Mouse (Mus musculus): ENCODE measurements at regions not wholly inside any gene's neighbourhood (a gene's known extent, or its start where the extent isn't known, plus 50 kb on each side); places are given as distances from the start of the nearest gene placed in this dataset.
"Not testable (repeated sequence)": the region's sequence is repeated elsewhere in the genome, so short reads cannot be mapped to it uniquely, and the experiment has no call there.

- no peak for DNase-seq (ENCODE audit: low spot score)
These were observed 317.7 kb upstream of the Nwd2 start for GRCm38 (mm10) chr5:63331186-63331585.

GRCm38 (mm10) chr5:63351108-63351507 lies 297.8 kb upstream of the Nwd2 start:
- no peak for DNase-seq (ENCODE audit: low spot score)

- DNase-seq (ENCODE audit: low spot score), result no peak
These were observed 256.9 kb upstream of the Nwd2 start for GRCm38 (mm10) chr5:63391956-63392355.

GRCm38 (mm10) chr5:63397963-63398362 lies 250.9 kb upstream of the Nwd2 start:
- no peak for DNase-seq (ENCODE audit: low spot score)

GRCm38 (mm10) chr5:63430167-63430566 lies 218.7 kb upstream of the Nwd2 start:
- peak; percentile 20 for DNase-seq (ENCODE audit: low spot score)

- DNase-seq (ENCODE audit: low spot score), result peak; percentile 17
These were observed 204.5 kb upstream of the Nwd2 start for GRCm38 (mm10) chr5:63444407-63444806.

GRCm38 (mm10) chr5:63445171-63445570 lies 203.7 kb upstream of the Nwd2 start:
- DNase-seq (ENCODE audit: low spot score), result peak; percentile 32

- DNase-seq (ENCODE audit: low spot score), result no peak
These were observed 180.2 kb upstream of the Nwd2 start for GRCm38 (mm10) chr5:63468526-63469268.

- DNase-seq (ENCODE audit: low spot score), result no peak
These were observed 179.2 kb upstream of the Nwd2 start for GRCm38 (mm10) chr5:63469701-63470100.

GRCm38 (mm10) chr5:63473163-63473562 lies 175.7 kb upstream of the Nwd2 start:
- DNase-seq (ENCODE audit: low spot score), result peak; percentile 9

GRCm38 (mm10) chr5:63476240-63476973 lies 172.5 kb upstream of the Nwd2 start:
- DNase-seq (ENCODE audit: low spot score), result no peak

GRCm38 (mm10) chr5:63498952-63499351 lies 149.9 kb upstream of the Nwd2 start:
- no peak for DNase-seq (ENCODE audit: low spot score)

- DNase-seq (ENCODE audit: low spot score), result no peak
These were observed 145.7 kb upstream of the Nwd2 start for GRCm38 (mm10) chr5:63503056-63503845.

GRCm38 (mm10) chr5:63534197-63534596 lies 114.7 kb upstream of the Nwd2 start:
- DNase-seq (ENCODE audit: low spot score), result no peak

- peak; percentile 4 for DNase-seq (ENCODE audit: low spot score)
These were observed 108.4 kb upstream of the Nwd2 start for GRCm38 (mm10) chr5:63540530-63540929.

- no peak for DNase-seq (ENCODE audit: low spot score)
These were observed 103.4 kb upstream of the Nwd2 start for GRCm38 (mm10) chr5:63545482-63545881.

GRCm38 (mm10) chr5:63565891-63566290 lies 83.0 kb upstream of the Nwd2 start:
- DNase-seq (ENCODE audit: low spot score), result not testable (repeated sequence)

- DNase-seq (ENCODE audit: low spot score), result no peak
These were observed 73.5 kb upstream of the Nwd2 start for GRCm38 (mm10) chr5:63575401-63575800.

- DNase-seq (ENCODE audit: low spot score), result no peak
These were observed 69.5 kb upstream of the Nwd2 start for GRCm38 (mm10) chr5:63579409-63579808.

- DNase-seq (ENCODE audit: low spot score), result no peak
These were observed 61.9 kb upstream of the Nwd2 start for GRCm38 (mm10) chr5:63587051-63587450.

- DNase-seq (ENCODE audit: low spot score), result no peak
These were observed 61.0 kb upstream of the Nwd2 start for GRCm38 (mm10) chr5:63587855-63588254.
